Mouse (Mus musculus): ENCODE data around the gene Siah2. TPM values are rescaled to one million over a fixed set of nuclear protein-coding genes. Genes with fewer than 3 reads are reported as not detected.
A peak's percentile ranks its signal among the peaks of the same experiment; 100 is the strongest.

Siah2 gene
- polyA plus RNA-seq, 1 experiment from 2014 or later, result 4.1 TPM

DNA sequence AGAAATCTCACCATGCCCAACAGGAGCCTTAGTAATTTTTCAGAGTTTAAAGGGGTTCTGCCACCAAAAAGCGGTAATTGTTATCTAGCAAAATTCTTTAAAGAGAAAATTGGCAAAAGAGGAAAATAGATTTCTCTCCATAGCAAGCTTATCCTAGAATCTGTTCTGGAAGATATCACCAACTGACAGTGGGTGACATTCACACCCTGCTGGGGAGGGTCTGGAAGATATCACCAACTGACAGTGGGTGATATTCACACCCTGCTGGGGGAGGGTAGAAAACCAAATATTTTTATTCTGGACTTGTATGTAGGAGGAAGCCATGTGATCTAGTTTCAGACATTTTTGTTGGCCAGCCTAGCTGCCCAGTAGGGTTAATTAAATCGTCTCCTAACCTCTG is 24.5 kb upstream of the Siah2 start:
- Histone ChIP-seq H3K4me2 (replicated peaks; ENCODE audit: low read depth, low read length) (no peak overlapping the region), H3K36me3 (ENCODE audit: insufficient read depth, low read length) (no peaks in the 10 kb centered on the region), H3K4me3 (ENCODE audit: low read depth, low read length) (no peak overlapping the region), H3K9me3 (ENCODE audit: low read length) (no peaks in the 10 kb centered on the region; the same call in 1 of the 2 replicates), H3K4me1 (ENCODE audit: insufficient read depth, low read depth, low read length) (no peaks in the 10 kb centered on the region), H3K27me3 (replicated peaks; ENCODE audit: insufficient read depth, low read length) (no peaks in the 10 kb centered on the region), H3K9ac (replicated peaks; ENCODE audit: low read depth) (no peak overlapping the region), H3K27ac (ENCODE audit: low read length) (no peak overlapping the region)
- WGBS, result 77% methylated on average over 2 of the region's 2 CpGs
- ATAC-seq (no peak), DNase-seq (ENCODE audit: low spot score) (no peak)
- no peak for TF ChIP-seq EP300 (IDR thresholded peaks at IDR 0.05)
- no peak for TF ChIP-seq CTCF (IDR thresholded peaks at IDR 0.05)

DNA sequence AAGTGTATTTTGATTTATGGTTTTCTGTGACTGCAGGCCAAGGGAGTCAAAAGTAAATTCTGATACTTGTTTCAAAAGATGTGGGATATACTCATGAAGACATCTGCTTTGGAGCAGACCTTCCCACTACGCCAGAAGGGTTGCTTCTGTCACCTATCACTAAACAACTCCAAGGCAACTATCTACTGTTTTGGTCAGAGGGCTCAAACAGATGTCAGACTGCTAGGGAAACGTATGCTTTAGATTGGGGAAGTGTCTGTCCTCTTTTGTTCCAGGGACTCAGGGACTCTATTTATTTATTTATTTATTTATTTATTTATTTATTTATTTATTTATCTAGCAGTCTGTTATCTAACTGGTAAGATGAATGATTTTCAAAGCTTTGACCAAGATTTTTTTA is 22.6 kb upstream of the Siah2 start:
- TF ChIP-seq CTCF (IDR thresholded peaks at IDR 0.05), result no peak
- TF ChIP-seq EP300 (IDR thresholded peaks at IDR 0.05), result no peak
- Histone ChIP-seq H3K4me2 (replicated peaks; ENCODE audit: low read depth, low read length) (no peak overlapping the region), H3K27ac (ENCODE audit: low read length) (no peak overlapping the region), H3K4me1 (ENCODE audit: insufficient read depth, low read depth, low read length) (no peaks in the 10 kb centered on the region), H3K9ac (replicated peaks; ENCODE audit: low read depth) (no peak overlapping the region), H3K36me3 (ENCODE audit: insufficient read depth, low read length) (no peaks in the 10 kb centered on the region), H3K27me3 (replicated peaks; ENCODE audit: insufficient read depth, low read length) (no peaks in the 10 kb centered on the region), H3K4me3 (ENCODE audit: low read depth, low read length) (no peak overlapping the region), H3K9me3 (ENCODE audit: low read length) (no peaks in the 10 kb centered on the region; the same call in 1 of the 2 replicates)
- DNase-seq (ENCODE audit: low spot score) (no peak), ATAC-seq (no peak)
- WGBS, result 60% methylated on average over 2 of the region's 2 CpGs

DNA sequence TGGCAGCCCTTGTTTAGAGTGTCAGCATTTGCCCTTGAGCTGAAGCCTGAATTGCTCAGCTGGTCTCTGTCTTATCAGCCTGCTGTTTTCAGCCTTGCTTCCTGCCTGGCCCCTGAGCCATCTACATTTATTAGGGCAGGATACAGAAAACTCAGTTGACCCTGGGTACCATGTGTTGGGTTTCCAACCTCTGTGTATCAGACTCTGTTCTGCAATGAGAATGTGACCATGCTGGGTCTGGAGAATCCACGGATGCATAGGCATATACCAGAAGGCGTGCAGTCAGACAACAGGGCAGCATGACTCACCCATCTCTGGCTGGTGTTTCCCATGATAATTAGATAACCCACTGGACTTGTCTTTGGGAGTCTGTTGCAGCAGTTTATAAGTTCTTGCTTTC is 21.8 kb upstream of the Siah2 start:
- H3K4me1 ChIP-seq (ENCODE audit: insufficient read depth, low read depth, low read length), result no peaks in the 10 kb centered on the region
- H3K9ac ChIP-seq (replicated peaks; ENCODE audit: low read depth), result no peak overlapping the region
- no peaks in the 10 kb centered on the region for H3K27me3 ChIP-seq (replicated peaks; ENCODE audit: insufficient read depth, low read length)
- H3K9me3 ChIP-seq (ENCODE audit: low read length), result no peaks in the 10 kb centered on the region; the same call in 1 of the 2 replicates
- no peak for ATAC-seq
- H3K4me2 ChIP-seq (replicated peaks; ENCODE audit: low read depth, low read length), result no peak overlapping the region
- no peak for DNase-seq (ENCODE audit: low spot score)
- H3K36me3 ChIP-seq (ENCODE audit: insufficient read depth, low read length), result no peaks in the 10 kb centered on the region
- H3K4me3 ChIP-seq (ENCODE audit: low read depth, low read length), result no peak overlapping the region
- WGBS, result 63% methylated on average over 2 of the region's 2 CpGs
- TF ChIP-seq CTCF (IDR thresholded peaks at IDR 0.05), result no peak
- no peak for TF ChIP-seq EP300 (IDR thresholded peaks at IDR 0.05)
- H3K27ac ChIP-seq (ENCODE audit: low read length), result no peak overlapping the region

DNA sequence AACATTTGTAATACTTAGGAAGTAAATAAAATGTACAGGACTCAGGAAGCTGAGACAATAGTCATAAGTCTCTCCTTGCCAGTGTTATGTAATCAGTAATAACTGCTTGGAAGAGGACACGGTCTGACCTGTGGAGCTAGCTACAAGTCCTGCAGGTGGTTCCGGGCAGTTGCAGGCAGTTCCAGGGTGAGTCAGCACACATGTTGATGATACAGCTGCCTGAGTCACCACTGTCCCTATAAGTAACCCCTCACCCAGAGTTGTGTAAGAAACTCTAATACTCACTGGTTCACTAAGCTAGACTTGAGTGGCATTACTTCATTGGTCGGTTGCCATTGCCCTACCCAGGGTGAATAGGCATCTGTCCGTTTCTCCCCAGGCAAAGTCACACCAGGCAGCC is 21.0 kb upstream of the Siah2 start:
- TF ChIP-seq CTCF (IDR thresholded peaks at IDR 0.05) (no peak), EP300 (IDR thresholded peaks at IDR 0.05) (no peak)
- Histone ChIP-seq H3K27me3 (replicated peaks; ENCODE audit: insufficient read depth, low read length) (no peaks in the 10 kb centered on the region), H3K4me3 (ENCODE audit: low read depth, low read length) (no peak overlapping the region), H3K9ac (replicated peaks; ENCODE audit: low read depth) (no peak overlapping the region), H3K4me1 (ENCODE audit: insufficient read depth, low read depth, low read length) (no peaks in the 10 kb centered on the region), H3K9me3 (ENCODE audit: low read length) (no peaks in the 10 kb centered on the region; the same call in 1 of the 2 replicates), H3K36me3 (ENCODE audit: insufficient read depth, low read length) (no peaks in the 10 kb centered on the region), H3K27ac (ENCODE audit: low read length) (no peak overlapping the region), H3K4me2 (replicated peaks; ENCODE audit: low read depth, low read length) (no peak overlapping the region)
- DNase-seq (ENCODE audit: low spot score), result no peak
- ATAC-seq, result no peak
- WGBS, result 76% methylated on average over 4 of the region's 4 CpGs

DNA sequence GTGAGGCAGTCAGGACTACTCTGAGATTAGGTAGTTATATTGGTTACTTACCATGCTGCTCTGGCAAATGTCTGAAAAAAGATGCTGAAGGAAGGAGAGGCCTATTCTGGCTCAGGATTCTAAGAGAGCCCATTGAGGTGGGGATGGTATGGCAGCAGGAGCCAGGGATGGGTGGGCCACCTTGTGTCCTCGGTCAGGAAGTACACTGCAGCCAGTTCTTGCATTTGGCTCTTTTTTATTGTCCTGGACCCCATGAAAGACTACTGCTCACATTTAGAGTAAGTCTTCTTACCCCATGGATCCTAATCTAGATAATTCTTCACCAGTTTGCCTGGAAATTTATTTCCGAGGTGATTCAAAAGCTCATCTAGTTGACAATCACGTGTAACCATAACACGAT is 12.3 kb upstream of the Siah2 start:
- TF ChIP-seq CTCF (IDR thresholded peaks at IDR 0.05) (peak; percentile 17; the same call in 1 of the 2 replicates), EP300 (IDR thresholded peaks at IDR 0.05) (no peak)

DNA sequence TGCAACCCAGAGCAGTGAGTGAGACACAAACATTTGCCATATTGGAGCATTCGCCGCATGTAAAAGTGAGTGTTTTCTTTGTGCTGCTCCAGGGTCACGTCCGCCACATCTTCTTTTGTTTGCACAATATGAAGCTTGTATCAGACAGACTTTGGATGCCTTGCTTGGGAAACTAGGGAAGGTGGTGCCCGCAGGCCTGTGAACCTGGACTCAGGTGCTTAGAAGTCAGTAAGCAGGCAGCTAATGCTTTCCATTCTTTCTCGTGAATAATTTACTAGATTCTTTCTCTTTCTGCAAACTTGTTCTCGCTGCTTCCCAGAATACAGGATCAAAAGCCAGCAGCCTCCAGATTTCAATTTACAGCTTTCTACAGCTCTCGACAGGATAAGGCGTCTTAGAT is 11.5 kb upstream of the Siah2 start:
- no peak overlapping the region for H3K9ac ChIP-seq (replicated peaks; ENCODE audit: low read depth)
- ATAC-seq, result no peak
- WGBS, result 71% methylated on average over 9 of the region's 9 CpGs
- H3K9me3 ChIP-seq (ENCODE audit: low read length), result no peaks in the 10 kb centered on the region
- no peaks in the 10 kb centered on the region for H3K27me3 ChIP-seq (replicated peaks; ENCODE audit: insufficient read depth, low read length)
- H3K36me3 ChIP-seq (ENCODE audit: insufficient read depth, low read length), result no peaks in the 10 kb centered on the region
- H3K4me1 ChIP-seq (ENCODE audit: insufficient read depth, low read depth, low read length), result no peaks in the 10 kb centered on the region
- TF ChIP-seq EP300 (IDR thresholded peaks at IDR 0.05) (no peak), CTCF (IDR thresholded peaks at IDR 0.05) (no peak)
- H3K27ac ChIP-seq (ENCODE audit: low read length), result no peak overlapping the region
- H3K4me3 ChIP-seq (ENCODE audit: low read depth, low read length), result no peak overlapping the region
- no peak for DNase-seq (ENCODE audit: low spot score)
- H3K4me2 ChIP-seq (replicated peaks; ENCODE audit: low read depth, low read length), result no peak overlapping the region

More for the DNA sequence above, 12.3 kb upstream of the Siah2 start:
- H3K9me3 ChIP-seq (ENCODE audit: low read length), result no peaks in the 10 kb centered on the region
- no peak for DNase-seq (ENCODE audit: low spot score)
- no peaks in the 10 kb centered on the region for H3K27me3 ChIP-seq (replicated peaks; ENCODE audit: insufficient read depth, low read length)
- no peak overlapping the region for H3K4me2 ChIP-seq (replicated peaks; ENCODE audit: low read depth, low read length)
- no peaks in the 10 kb centered on the region for H3K4me1 ChIP-seq (ENCODE audit: insufficient read depth, low read depth, low read length)
- H3K36me3 ChIP-seq (ENCODE audit: insufficient read depth, low read length), result no peaks in the 10 kb centered on the region
- H3K4me3 ChIP-seq (ENCODE audit: low read depth, low read length), result no peak overlapping the region
- H3K27ac ChIP-seq (ENCODE audit: low read length), result no peak overlapping the region
- no peak for ATAC-seq
- H3K9ac ChIP-seq (replicated peaks; ENCODE audit: low read depth), result no peak overlapping the region
- 67% methylated on average over 4 of the region's 4 CpGs for WGBS

GRCm38 (mm10) chr3:58702329-58702728 is 10.1 kb upstream of the Siah2 start:
- WGBS, result 86% methylated on average over 1 of the region's 1 CpGs
- no peak overlapping the region for H3K4me2 ChIP-seq (replicated peaks; ENCODE audit: low read depth, low read length)

More at GRCm38 (mm10) chr3:58702329-58702728, 10.1 kb upstream of the Siah2 start:
- Histone ChIP-seq H3K27ac (ENCODE audit: low read length) (no peak overlapping the region), H3K27me3 (replicated peaks; ENCODE audit: insufficient read depth, low read length) (no peaks in the 10 kb centered on the region), H3K36me3 (ENCODE audit: insufficient read depth, low read length) (no peaks in the 10 kb centered on the region), H3K4me1 (ENCODE audit: insufficient read depth, low read depth, low read length) (no peaks in the 10 kb centered on the region), H3K4me3 (ENCODE audit: low read depth, low read length) (no peak overlapping the region), H3K9ac (replicated peaks; ENCODE audit: low read depth) (no peak overlapping the region), H3K9me3 (ENCODE audit: low read length) (no peaks in the 10 kb centered on the region)
- TF ChIP-seq EP300 (IDR thresholded peaks at IDR 0.05), result no peak
- TF ChIP-seq CTCF (IDR thresholded peaks at IDR 0.05), result no peak
- DNase-seq (ENCODE audit: low spot score) (no peak), ATAC-seq (no peak)

Measured in lung, postnatal 0 days (tissue).